Mouse (Mus musculus): Measurements from ENCODE around the gene Ccdc85b. TPM values are rescaled to one million over a fixed set of nuclear protein-coding genes. Genes with fewer than 3 reads are reported as not detected.
A peak's percentile ranks its signal among the peaks of the same experiment; 100 is the strongest.

The Ccdc85b gene
- total and polyA plus RNA-seq, 3 experiments, result 3.6 to 7.6 TPM; not detected in 1

DNA sequence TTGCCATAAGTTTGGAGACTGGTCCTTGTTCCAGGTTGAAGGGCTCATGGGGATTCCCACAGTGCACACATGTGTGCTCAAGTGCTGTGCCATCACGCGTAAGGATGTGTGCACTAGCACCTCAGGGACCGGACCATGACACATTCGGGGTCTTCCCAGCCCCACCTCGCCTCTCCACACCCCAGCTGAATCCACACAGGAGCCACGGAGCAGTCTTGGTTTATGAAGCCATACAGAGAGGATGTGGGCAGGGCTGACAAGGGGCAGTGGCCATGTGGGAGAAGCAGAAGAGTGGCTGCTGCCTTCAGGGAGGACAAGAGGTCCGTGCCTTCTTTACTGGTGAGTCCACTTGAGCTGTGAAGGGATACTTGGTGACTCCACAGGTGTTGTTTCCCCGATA is 7.3 kb upstream of the Ccdc85b start:
- TF ChIP-seq MXI1 (IDR thresholded peaks at IDR 0.05; ENCODE audit: low read depth, low read length), result no peak
- no peak for TF ChIP-seq MYB (IDR thresholded peaks at IDR 0.05; ENCODE audit: low read depth, low read length)
- no peak for TF ChIP-seq SIN3A (IDR thresholded peaks at IDR 0.05; ENCODE audit: low read length)
- TF ChIP-seq HCFC1 (IDR thresholded peaks at IDR 0.05; ENCODE audit: low read depth, low read length), result no peak
- no peak for TF ChIP-seq POLR2AphosphoS2 (IDR thresholded peaks at IDR 0.05; ENCODE audit: low read length)
- no peak for TF ChIP-seq USF2 (IDR thresholded peaks at IDR 0.05; ENCODE audit: borderline replicate concordance in 1 of 2, insufficient read depth in 1 of 2, low read depth in 1 of 2, low read length in 2 of 2)
- no peak for TF ChIP-seq ELF1 (IDR thresholded peaks at IDR 0.05; ENCODE audit: low read depth, low read length)
- no peak for TF ChIP-seq USF1 (IDR thresholded peaks at IDR 0.05; ENCODE audit: low read depth, low read length)
- TF ChIP-seq MYC (IDR thresholded peaks at IDR 0.05; ENCODE audit: low read depth, low read length), result no peak
- no peak for TF ChIP-seq ZMIZ1 (IDR thresholded peaks at IDR 0.05; ENCODE audit: low read depth, low read length)
- TF ChIP-seq E2F4 (IDR thresholded peaks at IDR 0.05; ENCODE audit: borderline replicate concordance, low read depth, low read length), result no peak
- no peak for TF ChIP-seq RCOR1 (IDR thresholded peaks at IDR 0.05; ENCODE audit: low read depth, low read length)
- TF ChIP-seq MAFK (IDR thresholded peaks at IDR 0.05; ENCODE audit: borderline replicate concordance, low read depth, low read length), result no peak
- TF ChIP-seq ZNF384 (IDR thresholded peaks at IDR 0.05; ENCODE audit: low read depth, low read length), result no peak
- no peak for TF ChIP-seq TAL1 (IDR thresholded peaks at IDR 0.05; ENCODE audit: low read length)
- TF ChIP-seq TCF12 (IDR thresholded peaks at IDR 0.05; ENCODE audit: low read depth, low read length), result no peak
- TF ChIP-seq KAT2A (conservative IDR thresholded peaks at IDR 0.05; ENCODE audit: low read depth, low read length), result no peak
- no peak for TF ChIP-seq MEF2A (IDR thresholded peaks at IDR 0.05; ENCODE audit: extremely low read depth, insufficient replicate concordance, low read depth, low read length, poor library complexity, severe bottlenecking)
- Histone ChIP-seq H3K9ac (ENCODE audit: control insufficient read depth, low read depth, low read length, poor library complexity, severe bottlenecking) (no peak overlapping the region), H3K79me2 (ENCODE audit: control insufficient read depth, insufficient read depth, low read length, poor library complexity) (peaks cover 4% of the 10 kb centered on the region), H3K27ac (ENCODE audit: control insufficient read depth, low read depth, low read length) (no peak overlapping the region), H3K4me3 (ENCODE audit: control insufficient read depth in 1 of 2, insufficient read depth in 1 of 2, low read depth in 2 of 2, low read length in 2 of 2) (no peak overlapping the region), H3K36me3 (ENCODE audit: control insufficient read depth in 1 of 2, insufficient read depth in 2 of 2, low read length in 2 of 2) (no peaks in the 10 kb centered on the region; a peak in 1 of 4 replicates), H3K4me1 (ENCODE audit: control insufficient read depth in 1 of 2, insufficient read depth in 2 of 2, low read length in 2 of 2) (peaks cover 0 to 15% of the 10 kb centered on the region in 2 experiments; a peak in 3 of 4 replicates), H3K27me3 (ENCODE audit: control insufficient read depth in 1 of 2, insufficient read depth in 2 of 2, low read length in 2 of 2) (no peaks in the 10 kb centered on the region), H3K9me3 (replicated peaks; ENCODE audit: insufficient read depth, low read length) (no peaks in the 10 kb centered on the region)
- DNase-seq (ENCODE audit: low read depth, low spot score), result no peak

- Histone ChIP-seq H3K4me3 (ENCODE audit: control insufficient read depth in 1 of 2, insufficient read depth in 1 of 2, low read depth in 2 of 2, low read length in 2 of 2) (no peak overlapping the region), H3K79me2 (ENCODE audit: control insufficient read depth, insufficient read depth, low read length, poor library complexity) (peaks cover 4% of the 10 kb centered on the region), H3K27me3 (ENCODE audit: control insufficient read depth in 1 of 2, insufficient read depth in 2 of 2, low read length in 2 of 2) (no peaks in the 10 kb centered on the region), H3K9ac (ENCODE audit: control insufficient read depth, low read depth, low read length, poor library complexity, severe bottlenecking) (no peak overlapping the region), H3K27ac (ENCODE audit: control insufficient read depth, low read depth, low read length) (no peak overlapping the region), H3K36me3 (ENCODE audit: control insufficient read depth in 1 of 2, insufficient read depth in 2 of 2, low read length in 2 of 2) (no peaks in the 10 kb centered on the region; a peak in 2 of 4 replicates), H3K9me3 (replicated peaks; ENCODE audit: insufficient read depth, low read length) (no peaks in the 10 kb centered on the region), H3K4me1 (ENCODE audit: control insufficient read depth in 1 of 2, insufficient read depth in 2 of 2, low read length in 2 of 2) (peaks cover 0 to 19% of the 10 kb centered on the region in 2 experiments; a peak in 3 of 4 replicates)
- peak; percentile 62 for DNase-seq (ENCODE audit: low read depth, low spot score)
- TF ChIP-seq RAD21 (IDR thresholded peaks at IDR 0.05; ENCODE audit: low read depth, low read length), result peak; percentile 49
- peak; percentile 52 for TF ChIP-seq SMC3 (IDR thresholded peaks at IDR 0.05; ENCODE audit: low read depth, low read length)
- no peak for TF ChIP-seq TAL1 (IDR thresholded peaks at IDR 0.05; ENCODE audit: low read length)
- TF ChIP-seq CTCF (IDR thresholded peaks at IDR 0.05 in 2 of 3, conservative IDR thresholded peaks at IDR 0.05 in 1 of 3; ENCODE audit: control insufficient read depth in 1 of 3, insufficient read depth in 1 of 3, low read depth in 2 of 3, low read length in 3 of 3, poor library complexity in 1 of 3, severe bottlenecking in 1 of 3), result peak; percentile 77 to 93 (median 90)
Measured at GRCm38 (mm10) chr19:5463791-5464562, 6.3 kb upstream of the Ccdc85b start.

All from MEL (cell line).